Mouse (Mus musculus) liver, embryonic 13.5 days (tissue): ENCODE results near the gene Psmc6. TPM values are rescaled to one million over a fixed set of nuclear protein-coding genes. Genes with fewer than 3 reads are reported as not detected.

Source experiments
- polyA plus RNA-seq: library from polyadenylated mRNA; unstranded; fragments of >200 nt; fragmentation: Nextera tagmentation; extraction: Ambion mirVana; gene quantifications from 2 replicates; pipeline ENCODE4 v1.2.1, GENCODE M21; 2015

Psmc6 gene
- polyA plus RNA-seq, 1 experiment from 2014 or later = 112 TPM

Other genes starting within 250 kb of the Psmc6 start
- 0.09 and 0.10 TPM in 2 replicates for gene Gpr137c, start 110.1 kb upstream of the Psmc6 start, polyA plus RNA-seq
- gene Txndc16, start 109.5 kb upstream of the Psmc6 start, polyA plus RNA-seq = 1.2 and 1.7 TPM in 2 replicates
- 35.0 and 46.9 TPM in 2 replicates for gene Ero1l, start 11.0 kb upstream of the Psmc6 start, polyA plus RNA-seq
- gene Styx, start 21.3 kb downstream of the Psmc6 start, polyA plus RNA-seq = 22.9 and 24.7 TPM in 2 replicates
- gene Gnpnat1, start 75.1 kb downstream of the Psmc6 start, polyA plus RNA-seq = 31.9 and 39.9 TPM in 2 replicates
- 31.6 and 35.4 TPM in 2 replicates for gene Fermt2, start 200.3 kb downstream of the Psmc6 start, polyA plus RNA-seq